Mouse (Mus musculus): Measurements from ENCODE around the gene Ppp2r5d. TPM values are rescaled to one million over a fixed set of nuclear protein-coding genes. Genes with fewer than 3 reads are reported as not detected.
A peak's percentile ranks its signal among the peaks of the same experiment; 100 is the strongest.

The Ppp2r5d gene
- polyA plus RNA-seq, 1 experiment from 2014 or later: 111 TPM

- Histone ChIP-seq H3K36me3 (replicated peaks) (peaks cover 16% of the 10 kb centered on the region), H3K4me1 (peaks cover 45% of the 10 kb centered on the region), H3K9ac (no peak overlapping the region), H3K27me3 (no peaks in the 10 kb centered on the region), H3K27ac (no peak overlapping the region), H3K4me3 (replicated peaks) (no peak overlapping the region), H3K9me3 (no peaks in the 10 kb centered on the region), H3K4me2 (peak overlapping the region; percentile 83)
- WGBS: 93% methylated on average over 7 of the region's 7 CpGs
- ATAC-seq (ENCODE audit: low FRiP score): no peak
Observed at GRCm38 (mm10) chr17:46647279-46647678, 57.6 kb downstream of the Ppp2r5d start.

- H3K36me3 ChIP-seq (replicated peaks): peaks cover 26% of the 10 kb centered on the region
- peak overlapping the region; percentile 82 for H3K27ac ChIP-seq
Observed at GRCm38 (mm10) chr17:46646322-46646662, 58.6 kb downstream of the Ppp2r5d start.

GRCm38 (mm10) chr17:46645561-46646321 lies 59.2 kb downstream of the Ppp2r5d start, which contains the start of the genes Klc4 and Mrpl2:
Gene Klc4 (minus strand): TSS chr17:46646022.
Gene Mrpl2 (plus strand): TSS chr17:46646229.
- Histone ChIP-seq H3K4me3 (replicated peaks) (peak within 1 kb of the TSS; percentile 81), H3K27ac (peak within 1 kb of the TSS; percentile 82), H3K27me3 (no peaks in the 10 kb centered on the region), H3K4me1 (peaks cover 30% of the 10 kb centered on the region), H3K9ac (peak within 1 kb of the TSS; percentile 85), H3K36me3 (replicated peaks) (peaks cover 30% of the 10 kb centered on the region), H3K4me2 (peak within 1 kb of the TSS; percentile 83), H3K9me3 (no peaks in the 10 kb centered on the region)
- ATAC-seq (ENCODE audit: low FRiP score): peak; percentile 76
- under 1% methylated on average over 53 of the region's 53 CpGs for whole genome bisulfite sequencing

More at GRCm38 (mm10) chr17:46646322-46646662, 58.6 kb downstream of the Ppp2r5d start:
- Histone ChIP-seq H3K4me1 (peaks cover 36% of the 10 kb centered on the region), H3K4me2 (peak overlapping the region; percentile 83), H3K9me3 (no peaks in the 10 kb centered on the region), H3K27me3 (no peaks in the 10 kb centered on the region), H3K4me3 (replicated peaks) (peak overlapping the region; percentile 81), H3K9ac (peak overlapping the region; percentile 68)
- WGBS: under 1% methylated on average over 19 of the region's 19 CpGs
- no peak for ATAC-seq (ENCODE audit: low FRiP score)

GRCm38 (mm10) chr17:46644916-46645475 lies 59.9 kb downstream of the Ppp2r5d start:
- WGBS: 10% methylated on average over 11 of the region's 11 CpGs
- Histone ChIP-seq H3K27ac (peak overlapping the region; percentile 37; the same call in 1 of the 2 replicates), H3K4me2 (peak overlapping the region; percentile 83), H3K27me3 (no peaks in the 10 kb centered on the region), H3K9ac (peak overlapping the region; percentile 85), H3K4me3 (replicated peaks) (peak overlapping the region; percentile 81), H3K9me3 (no peaks in the 10 kb centered on the region), H3K36me3 (replicated peaks) (peaks cover 38% of the 10 kb centered on the region), H3K4me1 (peaks cover 29% of the 10 kb centered on the region)
- no peak for ATAC-seq (ENCODE audit: low FRiP score)

- no peak for ATAC-seq (ENCODE audit: low FRiP score)
- no peaks in the 10 kb centered on the region for H3K9me3 ChIP-seq
- peaks cover 22% of the 10 kb centered on the region for H3K4me1 ChIP-seq
- peak overlapping the region; percentile 85 for H3K9ac ChIP-seq
- peak overlapping the region; percentile 83 for H3K4me2 ChIP-seq
- WGBS: 90% methylated on average over 12 of the region's 12 CpGs
- peaks cover 45% of the 10 kb centered on the region for H3K36me3 ChIP-seq (replicated peaks)
- peak overlapping the region; percentile 81; the same call in 1 of the 2 replicates for H3K4me3 ChIP-seq (replicated peaks)
- no peaks in the 10 kb centered on the region for H3K27me3 ChIP-seq
- H3K27ac ChIP-seq: no peak overlapping the region
Observed at GRCm38 (mm10) chr17:46644152-46644805, 60.6 kb downstream of the Ppp2r5d start.

GRCm38 (mm10) chr17:46642060-46642459 lies 62.9 kb downstream of the Ppp2r5d start:
- H3K9ac ChIP-seq: no peak overlapping the region
- H3K27ac ChIP-seq: no peak overlapping the region
- H3K27me3 ChIP-seq: no peaks in the 10 kb centered on the region
- ATAC-seq (ENCODE audit: low FRiP score): no peak
- no peak overlapping the region for H3K4me2 ChIP-seq
- peaks cover 41% of the 10 kb centered on the region for H3K36me3 ChIP-seq (replicated peaks)
- no peak overlapping the region for H3K4me3 ChIP-seq (replicated peaks)
- 91% methylated on average over 17 of the region's 17 CpGs for WGBS
- H3K4me1 ChIP-seq: peaks cover 19% of the 10 kb centered on the region
- no peaks in the 10 kb centered on the region for H3K9me3 ChIP-seq

- H3K27ac ChIP-seq: no peak overlapping the region
- no peaks in the 10 kb centered on the region for H3K27me3 ChIP-seq
- no peak overlapping the region for H3K4me2 ChIP-seq
- no peak overlapping the region for H3K4me3 ChIP-seq (replicated peaks)
- peaks cover 50% of the 10 kb centered on the region for H3K36me3 ChIP-seq (replicated peaks)
- H3K4me1 ChIP-seq: peaks cover 14% of the 10 kb centered on the region
- 85% methylated on average over 9 of the region's 9 CpGs for WGBS
- H3K9ac ChIP-seq: no peak overlapping the region
- no peaks in the 10 kb centered on the region for H3K9me3 ChIP-seq
- ATAC-seq (ENCODE audit: low FRiP score): no peak
Observed at GRCm38 (mm10) chr17:46639929-46640328, 65.0 kb downstream of the Ppp2r5d start.

GRCm38 (mm10) chr17:46636831-46637523 lies 67.9 kb downstream of the Ppp2r5d start:
- no peaks in the 10 kb centered on the region for H3K27me3 ChIP-seq
- peak overlapping the region; percentile 39 for H3K4me2 ChIP-seq
- no peaks in the 10 kb centered on the region for H3K9me3 ChIP-seq
- H3K27ac ChIP-seq: peak overlapping the region; percentile 46; the same call in 1 of the 2 replicates
- 0 out of 2 replicates have a peak overlapping the region, but pooled peaks have one; percentile 8 for H3K4me3 ChIP-seq (replicated peaks)
- H3K4me1 ChIP-seq: peaks cover 5% of the 10 kb centered on the region
- peak overlapping the region; percentile 29; the same call in 1 of the 2 replicates for H3K9ac ChIP-seq
- ATAC-seq (ENCODE audit: low FRiP score): peak; percentile 63; the same call in 1 of the 2 replicates
- WGBS: 23% methylated on average over 15 of the region's 15 CpGs
- H3K36me3 ChIP-seq (replicated peaks): peaks cover 64% of the 10 kb centered on the region

Other genes starting within 250 kb of the Ppp2r5d start
- 4.0 and 5.0 TPM in 2 replicates for gene Ttbk1, start 217.4 kb downstream of the Ppp2r5d start, polyA plus RNA-seq (2016; fragmentation: Nextera tagmentation; extraction: Ambion mirVana)
- 68.3 and 71.7 TPM in 2 replicates for gene Dnph1, start 208.4 kb downstream of the Ppp2r5d start, polyA plus RNA-seq (2016; fragmentation: Nextera tagmentation; extraction: Ambion mirVana)
- gene Cul9, start 158.7 kb downstream of the Ppp2r5d start, polyA plus RNA-seq (2016; fragmentation: Nextera tagmentation; extraction: Ambion mirVana): 9.8 and 11.3 TPM in 2 replicates
- gene Srf, start 148.9 kb downstream of the Ppp2r5d start, polyA plus RNA-seq (2016; fragmentation: Nextera tagmentation; extraction: Ambion mirVana): 5.0 TPM in 2 replicates
- 55.3 and 56.4 TPM in 2 replicates for gene Ptk7, start 75.6 kb downstream of the Ppp2r5d start, polyA plus RNA-seq (2016; fragmentation: Nextera tagmentation; extraction: Ambion mirVana)
- gene Klc4, start 59.1 kb downstream of the Ppp2r5d start, polyA plus RNA-seq (2016; fragmentation: Nextera tagmentation; extraction: Ambion mirVana): 39.0 and 42.5 TPM in 2 replicates
- gene Mrpl2, start 58.9 kb downstream of the Ppp2r5d start, polyA plus RNA-seq (2016; fragmentation: Nextera tagmentation; extraction: Ambion mirVana): 76.6 and 102 TPM in 2 replicates
- 46.5 and 47.8 TPM in 2 replicates for gene Cul7, start 54.8 kb downstream of the Ppp2r5d start, polyA plus RNA-seq (2016; fragmentation: Nextera tagmentation; extraction: Ambion mirVana)
- 54.4 and 57.6 TPM in 2 replicates for gene Rrp36, start 30.8 kb downstream of the Ppp2r5d start, polyA plus RNA-seq (2016; fragmentation: Nextera tagmentation; extraction: Ambion mirVana)
- gene Mea1, start 26.3 kb downstream of the Ppp2r5d start, polyA plus RNA-seq (2016; fragmentation: Nextera tagmentation; extraction: Ambion mirVana): 156 and 158 TPM in 2 replicates
- gene Klhdc3, start 24.2 kb downstream of the Ppp2r5d start, polyA plus RNA-seq (2016; fragmentation: Nextera tagmentation; extraction: Ambion mirVana): 131 and 137 TPM in 2 replicates
- 28.7 and 29.3 TPM in 2 replicates for gene Pex6, start 6.4 kb upstream of the Ppp2r5d start, polyA plus RNA-seq (2016; fragmentation: Nextera tagmentation; extraction: Ambion mirVana)
- gene Gnmt, start 24.1 kb upstream of the Ppp2r5d start, polyA plus RNA-seq (2016; fragmentation: Nextera tagmentation; extraction: Ambion mirVana): 0.54 and 0.91 TPM in 2 replicates
- gene Cnpy3, start 47.1 kb upstream of the Ppp2r5d start, polyA plus RNA-seq (2016; fragmentation: Nextera tagmentation; extraction: Ambion mirVana): 56.6 and 57.3 TPM in 2 replicates
- 0.24 and 0.36 TPM in 2 replicates for gene Ptcra, start 58.6 kb upstream of the Ppp2r5d start, polyA plus RNA-seq (2016; fragmentation: Nextera tagmentation; extraction: Ambion mirVana)
- 57.2 and 61.2 TPM in 2 replicates for gene 2310039H08Rik, start 67.5 kb upstream of the Ppp2r5d start, polyA plus RNA-seq (2016; fragmentation: Nextera tagmentation; extraction: Ambion mirVana)
- gene Rpl7l1, start 77.6 kb upstream of the Ppp2r5d start, polyA plus RNA-seq (2016; fragmentation: Nextera tagmentation; extraction: Ambion mirVana): 154 and 178 TPM in 2 replicates
- gene Bicral, start 153.4 kb upstream of the Ppp2r5d start, polyA plus RNA-seq (2016; fragmentation: Nextera tagmentation; extraction: Ambion mirVana): 7.1 and 7.5 TPM in 2 replicates
- gene Tbcc, start 185.6 kb upstream of the Ppp2r5d start, polyA plus RNA-seq (2016; fragmentation: Nextera tagmentation; extraction: Ambion mirVana): 63.2 and 67.3 TPM in 2 replicates
- gene Prph2, start 205.3 kb upstream of the Ppp2r5d start, polyA plus RNA-seq (2016; fragmentation: Nextera tagmentation; extraction: Ambion mirVana): not detected in 2 replicates